Mouse (Mus musculus): ENCODE results near the gene Actl7b. TPM values are rescaled to one million over a fixed set of nuclear protein-coding genes. Genes with fewer than 3 reads are reported as not detected.

The Actl7b gene
- not detected in 2 replicates for polyA plus RNA-seq (2015; fragmentation: Nextera tagmentation; extraction: Ambion mirVana)

DNA sequence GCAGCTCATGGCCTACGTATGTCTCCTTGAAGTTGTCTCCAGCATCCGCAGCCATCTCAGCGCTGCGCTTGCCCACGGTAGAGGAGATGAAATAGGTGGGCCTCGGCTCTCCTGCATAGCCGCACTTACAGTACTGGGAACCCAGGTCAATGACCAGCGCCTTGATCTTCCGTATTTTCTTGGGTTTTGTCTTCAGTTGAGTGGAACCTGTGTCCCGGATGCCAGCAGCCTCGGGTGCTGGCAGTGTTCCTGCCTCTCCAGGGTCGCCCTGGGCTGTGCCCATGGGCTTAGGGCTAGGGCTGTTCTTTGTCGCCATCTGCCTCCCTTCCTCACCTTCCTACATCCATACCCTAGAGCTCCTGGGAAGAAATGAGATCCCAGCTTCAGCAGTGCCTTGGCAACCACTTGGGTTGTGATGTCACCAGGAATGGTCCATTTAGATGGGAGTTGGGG, at the start of gene Actl7b:
TSS of gene Actl7b (minus strand) at position 403 of the 453 bp plus-strand sequence.
- no peaks in the 10 kb centered on the region for H3K4me1 ChIP-seq
- no peak for ATAC-seq (ENCODE audit: insufficient number of reproducible peaks, insufficient read depth, low FRiP score, low TSS enrichment, low read depth)

GRCm38 (mm10) chr4:56771065-56771464, 29.8 kb upstream of the Actl7b start:
- Histone ChIP-seq H3K36me3 (peaks cover 89% of the 10 kb centered on the region), H3K4me2 (no peak overlapping the region), H3K9me3 (no peaks in the 10 kb centered on the region), H3K27ac (no peak overlapping the region), H3K4me3 (no peak overlapping the region), H3K27me3 (no peaks in the 10 kb centered on the region), H3K9ac (no peak overlapping the region), H3K4me1 (no peaks in the 10 kb centered on the region)
- WGBS: 63% methylated on average over 1 of the region's 1 CpGs
- ATAC-seq (ENCODE audit: insufficient number of reproducible peaks, insufficient read depth, low FRiP score, low TSS enrichment, low read depth): no peak

More for the DNA sequence above, at the start of gene Actl7b:
- Histone ChIP-seq H3K4me3 (no peak within 1 kb of the TSS), H3K4me2 (no peak within 1 kb of the TSS), H3K9ac (no peak within 1 kb of the TSS), H3K36me3 (peaks cover 28% of the 10 kb centered on the region), H3K27ac (no peak within 1 kb of the TSS), H3K9me3 (no peaks in the 10 kb centered on the region), H3K27me3 (no peaks in the 10 kb centered on the region)
- WGBS: 95% methylated on average over 13 of the region's 13 CpGs

DNA sequence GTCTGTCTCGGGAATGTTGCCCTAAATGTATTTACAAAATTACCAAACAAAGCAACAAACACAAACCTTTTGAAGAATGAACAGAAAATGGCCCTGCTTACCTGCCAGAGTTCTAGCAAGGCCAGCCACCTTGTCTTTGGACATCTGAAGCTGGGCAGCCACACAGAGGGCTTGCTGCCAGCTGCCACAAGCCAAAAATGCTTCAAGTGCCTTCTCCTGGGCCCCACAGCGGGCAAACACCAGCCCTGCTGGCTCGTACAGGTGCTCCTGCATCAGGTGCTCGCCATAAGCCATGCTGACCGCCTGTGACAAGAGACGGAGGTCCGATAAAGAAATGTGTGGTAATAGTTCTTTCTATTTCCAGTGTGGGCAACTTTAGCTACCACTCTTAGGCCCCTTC, 27.7 kb upstream of the Actl7b start:
- Histone ChIP-seq H3K27me3 (no peaks in the 10 kb centered on the region), H3K9me3 (no peaks in the 10 kb centered on the region), H3K4me2 (no peak overlapping the region), H3K4me1 (no peaks in the 10 kb centered on the region), H3K36me3 (peaks cover 95% of the 10 kb centered on the region), H3K4me3 (no peak overlapping the region), H3K27ac (no peak overlapping the region), H3K9ac (no peak overlapping the region)
- ATAC-seq (ENCODE audit: insufficient number of reproducible peaks, insufficient read depth, low FRiP score, low TSS enrichment, low read depth): no peak
- 94% methylated on average over 7 of the region's 7 CpGs for WGBS

GRCm38 (mm10) chr4:56767861-56768284, 26.6 kb upstream of the Actl7b start:
- Histone ChIP-seq H3K4me1 (no peaks in the 10 kb centered on the region), H3K9ac (no peak overlapping the region), H3K4me2 (no peak overlapping the region), H3K36me3 (peaks cover 94% of the 10 kb centered on the region), H3K9me3 (no peaks in the 10 kb centered on the region), H3K27me3 (no peaks in the 10 kb centered on the region), H3K27ac (no peak overlapping the region), H3K4me3 (no peak overlapping the region)
- WGBS: 67% methylated on average over 5 of the region's 5 CpGs
- ATAC-seq (ENCODE audit: insufficient number of reproducible peaks, insufficient read depth, low FRiP score, low TSS enrichment, low read depth): no peak

- H3K4me3 ChIP-seq: no peak overlapping the region
- H3K9me3 ChIP-seq: no peaks in the 10 kb centered on the region
- no peaks in the 10 kb centered on the region for H3K27me3 ChIP-seq
- H3K4me1 ChIP-seq: no peaks in the 10 kb centered on the region
- no peak overlapping the region for H3K27ac ChIP-seq
- peaks cover 96% of the 10 kb centered on the region for H3K36me3 ChIP-seq
- H3K9ac ChIP-seq: no peak overlapping the region
- no peak overlapping the region for H3K4me2 ChIP-seq
- ATAC-seq (ENCODE audit: insufficient number of reproducible peaks, insufficient read depth, low FRiP score, low TSS enrichment, low read depth): no peak
- WGBS: 96% methylated on average over 1 of the region's 1 CpGs
Measured at GRCm38 (mm10) chr4:56757693-56758092, 16.4 kb upstream of the Actl7b start.

DNA sequence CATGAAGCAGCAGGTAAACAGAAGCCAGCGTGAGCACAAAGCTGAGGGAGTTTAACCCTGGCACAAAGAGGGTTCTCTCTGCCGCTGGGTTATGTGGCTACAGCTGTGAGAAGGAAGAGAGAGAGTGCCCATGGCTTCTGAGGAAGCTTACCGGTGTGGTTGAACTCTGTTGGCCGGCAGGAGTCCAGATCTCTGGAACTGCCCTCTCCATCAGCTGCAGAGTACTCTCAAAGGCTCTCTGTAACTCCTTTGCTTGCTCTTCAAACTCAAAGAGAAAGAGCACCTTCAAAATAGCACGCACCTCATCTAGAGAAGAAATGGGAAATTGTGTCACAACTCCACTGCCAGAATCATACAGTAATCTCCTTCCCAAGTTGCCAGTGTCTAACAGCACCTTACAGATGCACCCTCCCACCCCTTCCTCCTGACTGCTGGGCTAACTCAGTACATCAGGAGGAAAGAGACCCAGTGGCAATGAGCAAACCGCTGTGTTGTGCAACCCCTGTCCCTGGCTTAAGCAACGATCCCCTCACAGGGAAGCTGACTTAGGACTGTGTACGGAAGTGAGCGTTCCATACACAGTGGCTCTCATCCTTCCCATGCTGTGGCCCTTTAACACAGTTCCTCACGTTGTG, 15.8 kb upstream of the Actl7b start:
- no peak overlapping the region for H3K9ac ChIP-seq
- no peaks in the 10 kb centered on the region for H3K27me3 ChIP-seq
- ATAC-seq (ENCODE audit: insufficient number of reproducible peaks, insufficient read depth, low FRiP score, low TSS enrichment, low read depth): no peak
- WGBS: 89% methylated on average over 10 of the region's 10 CpGs
- H3K9me3 ChIP-seq: no peaks in the 10 kb centered on the region
- H3K27ac ChIP-seq: no peak overlapping the region
- H3K4me2 ChIP-seq: no peak overlapping the region
- H3K4me3 ChIP-seq: no peak overlapping the region
- no peaks in the 10 kb centered on the region for H3K4me1 ChIP-seq
- peaks cover 90% of the 10 kb centered on the region for H3K36me3 ChIP-seq

DNA sequence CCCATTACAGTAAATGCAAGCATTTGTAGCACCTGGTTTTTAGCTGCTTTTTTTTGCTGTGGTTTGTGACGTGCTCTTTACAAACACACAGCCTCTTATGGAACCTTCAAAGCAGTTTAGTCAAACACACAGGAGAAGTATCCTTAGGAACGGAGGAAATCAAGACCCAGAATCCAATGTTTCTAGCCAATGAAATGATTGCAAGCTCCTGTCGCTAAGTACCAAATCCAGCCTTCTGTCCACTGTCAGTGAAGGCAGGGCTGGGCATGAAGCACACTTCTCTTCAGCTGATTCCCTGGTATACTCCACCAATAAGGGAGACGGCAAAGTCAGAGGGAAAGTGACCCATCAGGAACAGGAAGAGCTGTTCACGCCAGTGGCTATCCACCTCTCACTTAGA, 14.8 kb upstream of the Actl7b start:
- Histone ChIP-seq H3K4me1 (no peaks in the 10 kb centered on the region), H3K4me2 (no peak overlapping the region), H3K27ac (no peak overlapping the region), H3K27me3 (no peaks in the 10 kb centered on the region), H3K9ac (no peak overlapping the region), H3K9me3 (no peaks in the 10 kb centered on the region), H3K4me3 (no peak overlapping the region), H3K36me3 (peaks cover 90% of the 10 kb centered on the region)
- WGBS: 93% methylated on average over 5 of the region's 5 CpGs
- no peak for ATAC-seq (ENCODE audit: insufficient number of reproducible peaks, insufficient read depth, low FRiP score, low TSS enrichment, low read depth)

DNA sequence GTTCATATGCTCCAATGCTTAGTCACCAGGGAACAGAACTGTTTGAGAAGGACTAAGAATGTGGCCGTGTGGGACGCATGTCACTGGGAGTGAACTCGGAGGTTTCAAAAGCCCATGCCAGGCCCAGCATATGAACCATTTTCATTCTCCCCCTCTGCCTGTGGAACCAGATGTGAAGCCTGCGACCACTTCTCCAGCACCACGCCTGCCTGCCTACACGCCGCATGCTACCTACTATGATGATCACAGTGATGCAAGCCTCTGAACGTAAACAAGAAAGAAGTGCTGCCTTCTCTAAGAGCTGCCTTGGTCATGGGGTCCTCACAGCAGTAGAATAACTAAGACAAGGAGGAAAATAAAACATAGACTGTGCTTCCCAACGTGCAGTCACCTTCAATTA, 6.2 kb upstream of the Actl7b start:
- 95% methylated on average over 9 of the region's 9 CpGs for WGBS
- no peak overlapping the region for H3K9ac ChIP-seq
- peaks cover 86% of the 10 kb centered on the region for H3K36me3 ChIP-seq
- no peak overlapping the region for H3K4me2 ChIP-seq
- H3K27me3 ChIP-seq: no peaks in the 10 kb centered on the region
- H3K4me3 ChIP-seq: no peak overlapping the region
- H3K27ac ChIP-seq: no peak overlapping the region
- no peaks in the 10 kb centered on the region for H3K4me1 ChIP-seq
- ATAC-seq (ENCODE audit: insufficient number of reproducible peaks, insufficient read depth, low FRiP score, low TSS enrichment, low read depth): no peak
- no peaks in the 10 kb centered on the region for H3K9me3 ChIP-seq

DNA sequence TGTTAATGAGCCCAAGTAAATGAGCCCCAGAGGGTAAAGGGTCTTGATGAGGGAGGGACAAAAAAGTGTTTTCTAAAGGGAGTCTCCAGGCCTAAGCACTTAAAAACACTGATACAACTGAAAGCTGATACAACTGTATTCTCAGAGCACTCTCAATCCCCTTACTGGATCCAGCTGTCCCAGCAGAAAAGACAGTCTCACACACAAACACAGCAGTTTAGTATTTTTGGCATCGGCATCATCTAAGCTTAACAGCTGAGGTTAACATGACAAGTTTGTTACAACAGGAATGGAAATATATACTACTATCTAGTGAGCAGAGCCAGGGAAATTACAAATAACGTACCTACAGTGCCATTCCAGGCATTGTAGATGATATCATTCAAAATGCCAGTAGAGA, 5.1 kb upstream of the Actl7b start:
- Histone ChIP-seq H3K9me3 (no peaks in the 10 kb centered on the region), H3K27me3 (no peaks in the 10 kb centered on the region), H3K4me1 (no peaks in the 10 kb centered on the region), H3K4me2 (no peak overlapping the region), H3K4me3 (no peak overlapping the region), H3K9ac (no peak overlapping the region), H3K36me3 (peaks cover 77% of the 10 kb centered on the region), H3K27ac (no peak overlapping the region)
- ATAC-seq (ENCODE audit: insufficient number of reproducible peaks, insufficient read depth, low FRiP score, low TSS enrichment, low read depth): no peak
- 82% methylated on average over 2 of the region's 2 CpGs for WGBS

- WGBS: 97% methylated on average over 21 of the region's 21 CpGs
- Histone ChIP-seq H3K27me3 (no peaks in the 10 kb centered on the region), H3K9ac (no peak within 1 kb of the TSS), H3K9me3 (no peaks in the 10 kb centered on the region), H3K4me2 (no peak within 1 kb of the TSS), H3K36me3 (peaks cover 52% of the 10 kb centered on the region), H3K4me1 (no peaks in the 10 kb centered on the region), H3K4me3 (no peak within 1 kb of the TSS), H3K27ac (no peak within 1 kb of the TSS)
- no peak for ATAC-seq (ENCODE audit: insufficient number of reproducible peaks, insufficient read depth, low FRiP score, low TSS enrichment, low read depth)
Measured at GRCm38 (mm10) chr4:56743363-56744195, 2.3 kb upstream of the Actl7b start, which contains the start of gene Actl7a. Actl7a (plus strand) TSS chr4:56743413.

- ATAC-seq (ENCODE audit: insufficient number of reproducible peaks, insufficient read depth, low FRiP score, low TSS enrichment, low read depth): no peak
- H3K27me3 ChIP-seq: no peaks in the 10 kb centered on the region
- WGBS: 81% methylated on average over 4 of the region's 4 CpGs
- H3K4me2 ChIP-seq: no peak overlapping the region
- no peak overlapping the region for H3K4me3 ChIP-seq
- peaks cover 44% of the 10 kb centered on the region for H3K36me3 ChIP-seq
- H3K27ac ChIP-seq: no peak overlapping the region
- no peaks in the 10 kb centered on the region for H3K9me3 ChIP-seq
- no peaks in the 10 kb centered on the region for H3K4me1 ChIP-seq
- H3K9ac ChIP-seq: no peak overlapping the region
Measured at GRCm38 (mm10) chr4:56742698-56743097, 1.5 kb upstream of the Actl7b start.

DNA sequence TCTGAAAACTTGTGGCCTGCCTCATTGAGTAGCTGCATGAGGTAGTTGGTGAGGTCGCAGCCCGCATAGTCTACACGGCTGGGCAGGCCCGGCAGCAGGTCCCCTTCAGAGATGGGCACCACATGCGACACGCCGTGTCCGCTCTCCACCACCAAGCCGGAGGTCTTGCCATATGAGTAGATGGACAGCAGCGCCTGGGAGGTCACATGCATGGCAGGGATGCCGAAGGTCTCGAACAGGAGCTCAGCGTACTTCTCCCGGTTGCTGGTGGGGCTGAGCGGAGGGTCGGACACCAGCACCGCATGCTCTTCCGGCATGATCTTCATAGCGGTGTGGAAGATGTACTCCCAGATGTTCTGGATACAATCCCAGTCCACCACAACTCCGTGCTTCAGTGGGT, 632 bp downstream of the Actl7b start:
- no peaks in the 10 kb centered on the region for H3K4me1 ChIP-seq
- H3K9ac ChIP-seq: no peak overlapping the region
- H3K27me3 ChIP-seq: no peaks in the 10 kb centered on the region
- peaks cover 23% of the 10 kb centered on the region for H3K36me3 ChIP-seq
- no peak overlapping the region for H3K4me2 ChIP-seq
- H3K4me3 ChIP-seq: no peak overlapping the region
- 96% methylated on average over 20 of the region's 20 CpGs for WGBS
- H3K9me3 ChIP-seq: no peaks in the 10 kb centered on the region
- ATAC-seq (ENCODE audit: insufficient number of reproducible peaks, insufficient read depth, low FRiP score, low TSS enrichment, low read depth): no peak
- H3K27ac ChIP-seq: no peak overlapping the region
